Mouse (Mus musculus) kidney, adult 2 months (tissue): ENCODE measurements around the gene Nebl.

ENCODE experiments used
- CTCF ChIP-seq: fragments of 200-500 bp; conservative IDR thresholded peaks from 2 replicates; pipeline ENCODE4 v1.5.1; 2011; ENCODE audit warnings: low read depth, mild to moderate bottlenecking, control low read depth, low read length, moderate library complexity, mixed read lengths; ENCODE audit not compliant: insufficient read depth, insufficient read length
- POLR2A ChIP-seq: fragments of 200-500 bp; IDR thresholded peaks from one replicate; pipeline ENCODE4 v1.6.1; 2011; ENCODE audit warnings: low read depth, low read length, control low read depth

DNA sequence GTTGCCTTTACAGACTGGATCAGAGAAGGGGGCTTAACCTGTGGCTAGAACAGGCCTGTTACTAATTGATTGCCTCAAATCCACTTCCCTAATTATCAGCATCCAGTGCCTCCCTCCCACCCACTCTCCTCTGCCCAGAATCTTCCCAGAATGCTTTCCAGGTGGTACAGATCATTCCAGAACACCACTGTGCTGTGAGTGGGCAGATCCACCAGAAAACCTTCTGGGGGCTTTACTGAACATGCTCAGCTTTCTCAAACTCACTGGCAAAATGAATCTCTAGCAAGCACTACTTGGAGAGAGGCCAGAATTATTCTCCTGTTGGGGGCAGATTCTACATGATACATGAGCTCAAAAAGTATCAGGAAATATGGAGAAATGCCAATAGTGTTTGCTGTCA is 277.6 kb downstream of the Nebl start:
- TF ChIP-seq POLR2A: no peak
- TF ChIP-seq CTCF: no peak
